ENCODE assay signal across 21 mouse cellular contexts in the genomic region with DNA sequence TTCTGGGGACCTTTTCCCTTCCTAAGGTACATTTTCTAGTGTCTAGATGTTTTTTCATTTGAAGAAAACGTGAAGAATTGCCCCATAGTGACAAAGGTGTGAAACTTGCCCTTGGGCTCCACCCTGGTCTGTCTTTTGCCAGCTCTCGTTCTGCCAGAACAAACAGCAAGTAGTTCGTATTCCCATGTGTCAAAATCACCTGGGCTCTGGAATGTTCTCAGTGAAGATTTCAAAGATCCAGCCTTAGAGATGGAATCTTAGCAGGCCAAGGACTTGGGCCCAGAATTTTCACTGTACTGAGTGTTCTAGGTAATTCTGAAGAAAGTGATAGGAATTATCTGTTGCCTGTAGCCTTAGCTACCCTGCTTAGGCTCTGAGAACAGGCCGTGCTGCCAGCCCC. TPM values are rescaled to one million over a fixed set of nuclear protein-coding genes. Genes with fewer than 3 reads are reported as not detected.
A peak's percentile ranks its signal among the peaks of the same experiment; 100 is the strongest.
DNase-seq lines count a peak whose midpoint lies in the region; ATAC-seq lines count a peak whose summit lies in the region.
"Had no signal": no experiment of that assay in that cellular context is flagged by ENCODE, and none has a peak within 500 bp of the region (broad histone marks: within the 10 kb centered on the region; RNA-seq: fewer than 3 reads in every experiment).

No protein-coding gene starts in this region.

- no peak overlapping the region for H3K4me2 ChIP-seq in limb, embryonic 15.5 days
- H3K4me2 ChIP-seq: embryonic facial prominence, embryonic 13.5 days; embryonic facial prominence, embryonic 15.5 days; forebrain, embryonic 13.5 days; forebrain, embryonic 15.5 days had no signal

- DNase-seq in limb, embryonic 10.5 days (ENCODE audit: low spot score): no peak
- DNase-seq in fat pad, adult 2 months (ENCODE audit: extremely low read depth, low read depth, low spot score): peak; percentile 82
- DNase-seq in gonadal fat pad, adult 2 months (ENCODE audit: low read depth): peak; percentile 84
- no peak for DNase-seq in yolk sac, embryonic 10.5 days (ENCODE audit: low spot score)
- no peak for DNase-seq in left cerebral cortex, postnatal 4 days
- DNase-seq: adrenal gland, adult 2 months; adrenal gland, postnatal 10 days; adrenal gland, postnatal 25 days; cerebellum, adult 11 months; cerebellum, adult 18-20 months; cerebellum, adult 8-10 months; cerebellum, adult 9-11 months; cerebellum, postnatal 14 days; cerebellum, postnatal 36 days; embryo, embryonic 11 days had no signal

- H3K4me1 ChIP-seq in limb, embryonic 15.5 days: no peaks in the 10 kb centered on the region
- no peaks in the 10 kb centered on the region for H3K4me1 ChIP-seq in limb, embryonic 10.5 days
- H3K4me1 ChIP-seq: embryonic facial prominence, embryonic 13.5 days; embryonic facial prominence, embryonic 15.5 days; forebrain, embryonic 13.5 days; forebrain, embryonic 15.5 days had no signal

- intact Hi-C loops in left cerebral cortex, postnatal 4 days (cut with DNase I): no loop called here

- 45% methylated on average over 4 of the region's 4 CpGs for WGBS in limb, embryonic 15.5 days
- 67% methylated on average over 4 of the region's 4 CpGs for WGBS in limb, embryonic 10.5 days

- 0 out of 2 replicates have a peak overlapping the region, but pooled peaks have one; percentile 17 for H3K27ac ChIP-seq in limb, embryonic 15.5 days
- H3K27ac ChIP-seq in limb, embryonic 10.5 days: no peak overlapping the region
- H3K27ac ChIP-seq: embryonic facial prominence, embryonic 13.5 days; embryonic facial prominence, embryonic 15.5 days; forebrain, embryonic 13.5 days; forebrain, embryonic 15.5 days had no signal

- no peak overlapping the region for H3K9ac ChIP-seq in limb, embryonic 15.5 days
- H3K9ac ChIP-seq: embryonic facial prominence, embryonic 13.5 days; embryonic facial prominence, embryonic 15.5 days; forebrain, embryonic 13.5 days; forebrain, embryonic 15.5 days had no signal

- no peak overlapping the region for H3K4me3 ChIP-seq in limb, embryonic 15.5 days
- H3K4me3 ChIP-seq in limb, embryonic 10.5 days: no peak overlapping the region
- H3K4me3 ChIP-seq: embryonic facial prominence, embryonic 13.5 days; embryonic facial prominence, embryonic 15.5 days; erythroblast, embryonic 14.5 days; forebrain, embryonic 13.5 days; forebrain, embryonic 15.5 days had no signal

- no peaks in the 10 kb centered on the region for H3K9me3 ChIP-seq in limb, embryonic 15.5 days
- H3K9me3 ChIP-seq in limb, embryonic 10.5 days (replicated peaks): no peaks in the 10 kb centered on the region
- H3K9me3 ChIP-seq: embryonic facial prominence, embryonic 13.5 days; embryonic facial prominence, embryonic 15.5 days; forebrain, embryonic 13.5 days; forebrain, embryonic 15.5 days had no signal

- ATAC-seq in limb, embryonic 15.5 days (ENCODE audit: insufficient number of reproducible peaks, low FRiP score, low TSS enrichment, low read depth): no peak
- ATAC-seq: forebrain, embryonic 13.5 days; forebrain, embryonic 15.5 days had no signal

- H3K27me3 ChIP-seq in limb, embryonic 15.5 days: no peaks in the 10 kb centered on the region
- no peaks in the 10 kb centered on the region for H3K27me3 ChIP-seq in limb, embryonic 10.5 days (ENCODE audit: low read depth, poor library complexity, severe bottlenecking)
- H3K27me3 ChIP-seq: embryonic facial prominence, embryonic 13.5 days; embryonic facial prominence, embryonic 15.5 days; forebrain, embryonic 13.5 days; forebrain, embryonic 15.5 days had no signal

- no peaks in the 10 kb centered on the region for H3K36me3 ChIP-seq in limb, embryonic 15.5 days
- H3K36me3 ChIP-seq in limb, embryonic 10.5 days: no peaks in the 10 kb centered on the region
- H3K36me3 ChIP-seq: embryonic facial prominence, embryonic 13.5 days; embryonic facial prominence, embryonic 15.5 days; forebrain, embryonic 15.5 days had no signal

RNA-seq across cellular contexts. Expression of a gene that starts 14.7 kb away (rescaled TPM):
- polyA plus RNA-seq in limb, embryonic 15.5 days (2015; fragmentation: Nextera tagmentation; extraction: Ambion mirVana): 80.1 and 80.5 TPM in 2 replicates
- 104 and 120 TPM in 2 replicates for polyA plus RNA-seq in limb, embryonic 10.5 days (2016; fragmentation: Nextera tagmentation; extraction: Ambion mirVana)
- 5.2 and 6.7 TPM in 2 replicates for polyA plus RNA-seq in gonadal fat pad, adult 2 months (2012; rRNA removed)
- total RNA-seq in left cerebral cortex, postnatal 4 days (2021): 10 to 100 TPM; 36.0 to 39.3 TPM

Comparison
In these comparisons a context has a peak if more than half of its experiments do, and no peak if none do; other contexts are left out.
1. DNase-seq: peak in fat pad, adult 2 months (single experiment) and gonadal fat pad, adult 2 months (single experiment); none in limb, embryonic 10.5 days (single experiment), yolk sac, embryonic 10.5 days (single experiment) and left cerebral cortex, postnatal 4 days (single experiment).
2. RNA of a gene that starts 14.7 kb away (polyA plus RNA-seq): 104 to 120 TPM in limb, embryonic 10.5 days and 80.1 to 80.5 TPM in limb, embryonic 15.5 days; 5.2 to 6.7 TPM in gonadal fat pad, adult 2 months; every median in the first group is over 10 times any median in the second.